28 mouse cellular contexts compared by ENCODE assay signal in genomic region chr19:55207746-55208538, GRCm38 (mm10). TPM values are rescaled to one million over a fixed set of nuclear protein-coding genes. Genes with fewer than 3 reads are reported as not detected.
A peak's percentile ranks its signal among the peaks of the same experiment; 100 is the strongest.
DNase-seq lines count a peak whose midpoint lies in the region; ATAC-seq and TF ChIP-seq lines count a peak whose summit lies in the region.
"Had no signal": no experiment of that assay in that cellular context is flagged by ENCODE, and none has a peak within 500 bp of the region (broad histone marks: within the 10 kb centered on the region; RNA-seq: fewer than 3 reads in every experiment).

No protein-coding gene starts in this region.

- H3K9ac ChIP-seq in kidney, embryonic 16.5 days (replicated peaks; ENCODE audit: low read length), result no peak overlapping the region; the same call in 1 of the 2 replicates
- H3K9ac ChIP-seq in ES-E14 (ENCODE audit: insufficient read depth, low read depth, low read length, poor library complexity, severe bottlenecking), result 0 out of 2 replicates have a peak overlapping the region, but pooled peaks have one; percentile 0
- peak overlapping the region; percentile 43; the same call in 1 of the 2 replicates for H3K9ac ChIP-seq in liver, embryonic 12.5 days
- H3K9ac ChIP-seq: embryonic facial prominence, embryonic 13.5 days; heart, embryonic 13.5 days; hindbrain, embryonic 13.5 days; kidney, embryonic 15.5 days; midbrain, embryonic 13.5 days had no signal

- H3K27me3 ChIP-seq in kidney, embryonic 16.5 days (ENCODE audit: insufficient read depth, low read length), result no peaks in the 10 kb centered on the region
- H3K27me3 ChIP-seq in liver, embryonic 12.5 days (replicated peaks), result peaks cover 32% of the 10 kb centered on the region; the same call in 1 of the 2 replicates
- H3K27me3 ChIP-seq: kidney, embryonic 15.5 days had no signal

- no peak overlapping the region for H3K27ac ChIP-seq in kidney, embryonic 16.5 days (ENCODE audit: low read length)
- H3K27ac ChIP-seq in ES-E14 (ENCODE audit: insufficient read depth, low read depth, low read length, poor library complexity, severe bottlenecking), result no peak overlapping the region
- H3K27ac ChIP-seq in liver, embryonic 12.5 days, result peak overlapping the region; percentile 38; the same call in 1 of the 2 replicates
- H3K27ac ChIP-seq: embryonic facial prominence, embryonic 13.5 days; forebrain, embryonic 10.5 days; heart, adult 2 months; heart, embryonic 13.5 days; hindbrain, embryonic 13.5 days; kidney, embryonic 15.5 days; left cerebral cortex, adult 2 months; midbrain, embryonic 13.5 days had no signal

- WGBS in kidney, embryonic 16.5 days, result 68% methylated on average over 25 of the region's 25 CpGs
- WGBS in liver, embryonic 12.5 days (ENCODE audit: insufficient replicate concordance), result 44% methylated on average over 25 of the region's 25 CpGs

- H3K36me3 ChIP-seq in kidney, embryonic 16.5 days (ENCODE audit: insufficient read depth, low read length), result no peaks in the 10 kb centered on the region
- no peaks in the 10 kb centered on the region for H3K36me3 ChIP-seq in ES-E14 (ENCODE audit: control insufficient read depth, insufficient read depth, low read length, poor library complexity, severe bottlenecking)
- no peaks in the 10 kb centered on the region for H3K36me3 ChIP-seq in liver, embryonic 12.5 days
- H3K36me3 ChIP-seq: embryonic facial prominence, embryonic 13.5 days; forebrain, embryonic 10.5 days; heart, embryonic 13.5 days; hindbrain, embryonic 13.5 days; kidney, embryonic 15.5 days; midbrain, embryonic 13.5 days had no signal

- no peak overlapping the region for H3K4me3 ChIP-seq in kidney, embryonic 16.5 days (ENCODE audit: low read length)
- peak overlapping the region; percentile 6 to 27; a peak in 2 of 4 replicates for H3K4me3 ChIP-seq in ES-E14 (ENCODE audit: insufficient read depth in 1 of 2, low read depth in 1 of 2, low read length in 2 of 2, poor library complexity in 1 of 2, severe bottlenecking in 1 of 2)
- peak overlapping the region; percentile 13; the same call in 1 of the 2 replicates for H3K4me3 ChIP-seq in liver, embryonic 12.5 days
- H3K4me3 ChIP-seq: embryonic facial prominence, embryonic 13.5 days; forebrain, embryonic 10.5 days; heart, adult 2 months; heart, embryonic 13.5 days; hindbrain, embryonic 13.5 days; kidney, embryonic 15.5 days; left cerebral cortex, adult 2 months; midbrain, embryonic 13.5 days had no signal

- in situ Hi-C loops in ES-E14 (cut with MboI; ENCODE audit: low sequenced_read_pairs in 2 of 2, unreplicated experiment in 2 of 2), result loop anchor here in 1 of 2 experiments (10.0 kb wide), 1 partner anchor 143 kb away; no protein-coding TSS in a partner anchor

- ATAC-seq in kidney, embryonic 16.5 days (ENCODE audit: low FRiP score, low TSS enrichment), result 0 out of 2 replicates have a peak, but pooled peaks have one; percentile 27
- peak; percentile 31; the same call in 1 of the 2 replicates for ATAC-seq in liver, embryonic 12.5 days
- 0 out of 2 replicates have a peak, but pooled peaks have one; percentile 4 for ATAC-seq in megakaryocyte progenitor cell, adult 5-6 weeks (replicated peaks; ENCODE audit: poor library complexity)
- ATAC-seq: midbrain, embryonic 13.5 days; Patski had no signal

- H3K4me2 ChIP-seq in kidney, embryonic 16.5 days (replicated peaks; ENCODE audit: low read depth, low read length), result no peak overlapping the region
- H3K4me2 ChIP-seq in liver, embryonic 12.5 days, result peak overlapping the region; percentile 53
- H3K4me2 ChIP-seq: embryonic facial prominence, embryonic 13.5 days; heart, embryonic 13.5 days; hindbrain, embryonic 13.5 days; kidney, embryonic 15.5 days; midbrain, embryonic 13.5 days had no signal

- no peaks in the 10 kb centered on the region for H3K4me1 ChIP-seq in kidney, embryonic 16.5 days (ENCODE audit: insufficient read depth, low read length)
- H3K4me1 ChIP-seq in ES-E14 (ENCODE audit: control insufficient read depth in 2 of 2, insufficient read depth in 2 of 2, low read length in 2 of 2, poor library complexity in 1 of 2), result peaks cover 0 to 3% of the 10 kb centered on the region in 2 experiments; a peak in 1 of 4 replicates
- peaks cover 15% of the 10 kb centered on the region for H3K4me1 ChIP-seq in liver, embryonic 12.5 days
- H3K4me1 ChIP-seq: embryonic facial prominence, embryonic 13.5 days; forebrain, embryonic 10.5 days; heart, embryonic 13.5 days; hindbrain, embryonic 13.5 days; kidney, embryonic 15.5 days; midbrain, embryonic 13.5 days had no signal

- H3K9me3 ChIP-seq in kidney, embryonic 16.5 days (ENCODE audit: low read length), result no peaks in the 10 kb centered on the region
- H3K9me3 ChIP-seq in ES-E14 (ENCODE audit: control insufficient read depth, insufficient read depth, low read depth, low read length), result no peaks in the 10 kb centered on the region
- H3K9me3 ChIP-seq in liver, embryonic 12.5 days (replicated peaks), result no peaks in the 10 kb centered on the region
- H3K9me3 ChIP-seq: embryonic facial prominence, embryonic 13.5 days; forebrain, embryonic 10.5 days; heart, embryonic 13.5 days; kidney, embryonic 15.5 days; midbrain, embryonic 13.5 days had no signal

- no peak for DNase-seq in kidney, postnatal 36 days
- DNase-seq in ES-E14 (ENCODE audit: low read depth, low spot score), result no peak
- no peak for DNase-seq in gastrocnemius, postnatal 4 days (ENCODE audit: low spot score in 2 of 2)
- no peak for DNase-seq in cerebellum, adult 11-12 months
- no peak for DNase-seq in urinary bladder, adult 2 months (ENCODE audit: low spot score)
- DNase-seq: adrenal gland, adult 2 months; cerebellum, adult 11 months; embryo, embryonic 11 days; gastrocnemius, postnatal 14 days; heart, adult 2 months; heart, postnatal 14 days; kidney, adult 11 months had no signal

TF ChIP-seq in ES-E14, 5 proteins besides CTCF, POLR2A, EP300 and RAD21:
- TF ChIP-seq ZC3H11A (IDR thresholded peaks at IDR 0.05; ENCODE audit: borderline replicate concordance, low read depth, low read length), result no peak
- no peak for TF ChIP-seq MAFK (IDR thresholded peaks at IDR 0.05; ENCODE audit: insufficient read depth, low read depth, low read length)
- TF ChIP-seq CHD2 (IDR thresholded peaks at IDR 0.05; ENCODE audit: low read depth, low read length), result no peak
- TF ChIP-seq HCFC1 (IDR thresholded peaks at IDR 0.05; ENCODE audit: borderline replicate concordance, insufficient read depth, low read length), result no peak
- TF ChIP-seq ZNF384 (IDR thresholded peaks at IDR 0.05; ENCODE audit: low read depth, low read length), result no peak

RNA-seq across cellular contexts. Expression of gene Tectb, which starts 27.4 kb away (rescaled TPM):
- not detected in 2 replicates for polyA plus RNA-seq in kidney, embryonic 16.5 days (2015; fragmentation: Nextera tagmentation; extraction: Ambion mirVana)
- not detected in 2 replicates for total RNA-seq in ES-E14 (2012; rRNA removed)
- 0.05 and 0.06 TPM in 2 replicates for polyA plus RNA-seq in liver, embryonic 12.5 days (2016; fragmentation: Nextera tagmentation; extraction: Ambion mirVana)
- total RNA-seq in megakaryocyte progenitor cell, adult 5-6 weeks (2015), result not detected in 2 replicates
- total RNA-seq in megakaryocyte progenitor cell, adult 5-6 weeks (2017), result not detected in 2 replicates
- total RNA-seq in gastrocnemius, postnatal 4 days (2021), result under 1 TPM; 0.22 to 0.29 TPM
- 0.29 and 0.50 TPM in 2 replicates for polyA plus RNA-seq in urinary bladder, adult 2 months (2012; rRNA removed)
- total RNA-seq: left cerebral cortex, adult 2 months; left cerebral cortex, postnatal 36 days had no signal
- polyA plus RNA-seq: adrenal gland, adult 2 months; embryonic facial prominence, embryonic 13.5 days; forebrain, embryonic 10.5 days; forebrain, embryonic 16.5 days; heart, embryonic 13.5 days; kidney, embryonic 15.5 days; large intestine, adult 2 months; limb, embryonic 14.5 days; neural tube, embryonic 11.5 days; Patski had no signal

RNA-seq across cellular contexts. Expression of gene Gucy2g, which starts 33.1 kb away (rescaled TPM):
- 0.05 and 0.10 TPM in 2 replicates for polyA plus RNA-seq in kidney, embryonic 16.5 days (2015; fragmentation: Nextera tagmentation; extraction: Ambion mirVana)
- 0.09 and 0.21 TPM in 2 replicates for total RNA-seq in ES-E14 (2012; rRNA removed)
- 0.04 TPM in 1 of 2 replicates, not detected in the other for polyA plus RNA-seq in liver, embryonic 12.5 days (2016; fragmentation: Nextera tagmentation; extraction: Ambion mirVana)
- total RNA-seq in megakaryocyte progenitor cell, adult 5-6 weeks (2015), result not detected in 2 replicates
- not detected in 2 replicates for total RNA-seq in megakaryocyte progenitor cell, adult 5-6 weeks (2017)
- total RNA-seq in gastrocnemius, postnatal 4 days (2021), result under 1 TPM in 1 of 2 experiments, not detected in 1; 0.10 TPM
- polyA plus RNA-seq in urinary bladder, adult 2 months (2012; rRNA removed), result 0.14 and 0.22 TPM in 2 replicates
- total RNA-seq: adrenal gland, adult 2 months had no signal
- polyA plus RNA-seq: forebrain, embryonic 10.5 days; forebrain, embryonic 16.5 days; heart, embryonic 13.5 days; neural tube, embryonic 11.5 days had no signal

RNA-seq across cellular contexts. Expression of gene Acsl5, which starts 43.8 kb away (rescaled TPM):
- 58.4 and 59.0 TPM in 2 replicates for polyA plus RNA-seq in kidney, embryonic 16.5 days (2015; fragmentation: Nextera tagmentation; extraction: Ambion mirVana)
- total RNA-seq in ES-E14 (2012; rRNA removed), result 17.1 and 30.0 TPM in 2 replicates
- polyA plus RNA-seq in liver, embryonic 12.5 days (2016; fragmentation: Nextera tagmentation; extraction: Ambion mirVana), result 110 and 115 TPM in 2 replicates
- 115 and 141 TPM in 2 replicates for total RNA-seq in megakaryocyte progenitor cell, adult 5-6 weeks (2015)
- total RNA-seq in megakaryocyte progenitor cell, adult 5-6 weeks (2017), result 114 and 115 TPM in 2 replicates
- total RNA-seq in gastrocnemius, postnatal 4 days (2021), result 10 to 100 TPM; 12.0 to 12.4 TPM
- 47.9 and 50.6 TPM in 2 replicates for polyA plus RNA-seq in urinary bladder, adult 2 months (2012; rRNA removed)
